Mouse (Mus musculus): ENCODE data around the gene Hmgb4.
A peak's percentile ranks its signal among the peaks of the same experiment; 100 is the strongest.

The Hmgb4 gene

GRCm38 (mm10) chr4:128260907-128261560 lies at the start of gene Hmgb4:
Gene Hmgb4, minus strand, starts transcription at chr4:128260957.
- no peak for DNase-seq (ENCODE audit: extremely low spot score)

- DNase-seq (ENCODE audit: extremely low spot score), result no peak
Measured at GRCm38 (mm10) chr4:128306011-128306410, 45.3 kb upstream of the Hmgb4 start.

GRCm38 (mm10) chr4:128304049-128304448 lies 43.3 kb upstream of the Hmgb4 start:
- DNase-seq (ENCODE audit: extremely low spot score), result no peak

- DNase-seq (ENCODE audit: extremely low spot score), result no peak
Measured at GRCm38 (mm10) chr4:128288095-128288494, 27.3 kb upstream of the Hmgb4 start.

DNA sequence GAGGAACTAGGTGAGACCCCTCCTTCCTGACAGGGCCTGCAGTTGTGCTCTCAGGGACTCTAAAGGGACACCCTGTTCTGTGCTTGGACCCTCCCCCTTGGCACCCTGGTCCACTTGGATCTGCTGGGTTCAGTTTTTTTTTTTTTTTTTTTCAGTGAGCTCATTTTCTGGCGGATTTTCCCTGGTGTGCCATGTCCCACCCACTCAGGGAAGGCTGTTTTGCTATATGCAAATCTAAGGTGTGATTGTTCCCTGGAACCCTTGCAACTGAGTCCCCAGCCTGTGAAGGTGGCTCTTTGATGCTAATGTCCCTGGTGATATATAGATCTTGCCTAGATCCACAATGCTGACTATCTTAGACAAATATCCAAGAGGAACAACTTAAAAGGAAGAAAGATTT lies 24.3 kb upstream of the Hmgb4 start:
- no peak for DNase-seq (ENCODE audit: extremely low spot score)

DNA sequence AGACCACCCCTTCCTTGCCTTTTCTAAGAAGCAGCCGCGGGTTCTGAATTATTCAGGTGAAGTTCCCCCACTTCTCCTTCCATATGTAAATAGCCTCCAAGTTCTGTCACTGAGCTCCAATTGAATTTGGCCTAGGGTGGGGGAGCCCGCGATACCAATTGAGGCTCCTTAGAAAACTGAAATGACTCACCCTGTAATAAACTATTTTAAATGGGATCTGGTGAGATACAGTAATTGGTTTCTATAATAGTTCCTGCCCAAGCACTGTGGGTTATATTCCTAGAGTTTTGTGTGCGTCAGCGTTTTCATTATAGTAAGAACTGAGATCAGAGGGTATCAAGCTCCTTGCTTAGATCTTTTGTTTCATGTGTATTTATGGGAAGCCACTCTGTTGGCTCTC lies 14.8 kb upstream of the Hmgb4 start:
- no peak for DNase-seq (ENCODE audit: extremely low spot score)

DNA sequence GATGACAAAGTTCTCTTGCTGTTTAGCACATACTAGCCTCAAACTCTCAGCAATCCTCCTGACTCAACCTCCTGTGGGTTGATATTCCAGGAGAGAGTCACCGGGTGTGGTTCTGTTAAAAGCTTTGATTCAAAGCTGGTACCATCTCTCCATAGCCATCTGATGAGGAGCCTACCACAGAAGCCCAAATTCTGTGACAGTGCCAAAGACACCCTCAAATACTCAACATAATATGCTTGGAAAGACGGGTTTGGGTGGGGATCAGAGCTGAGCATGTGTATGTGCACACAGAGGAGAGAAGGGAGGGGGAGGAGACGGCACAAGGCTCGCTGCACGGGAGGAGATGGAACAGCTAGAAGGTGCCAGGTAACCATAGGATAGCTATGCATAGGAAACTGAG lies 14.4 kb upstream of the Hmgb4 start:
- no peak for DNase-seq (ENCODE audit: extremely low spot score)

GRCm38 (mm10) chr4:128273146-128273545 lies 12.4 kb upstream of the Hmgb4 start:
- DNase-seq (ENCODE audit: extremely low spot score), result no peak

- DNase-seq (ENCODE audit: extremely low spot score), result no peak
Measured at GRCm38 (mm10) chr4:128272501-128272900, 11.7 kb upstream of the Hmgb4 start.

GRCm38 (mm10) chr4:128270931-128271330 lies 10.2 kb upstream of the Hmgb4 start:
- no peak for DNase-seq (ENCODE audit: extremely low spot score)

DNA sequence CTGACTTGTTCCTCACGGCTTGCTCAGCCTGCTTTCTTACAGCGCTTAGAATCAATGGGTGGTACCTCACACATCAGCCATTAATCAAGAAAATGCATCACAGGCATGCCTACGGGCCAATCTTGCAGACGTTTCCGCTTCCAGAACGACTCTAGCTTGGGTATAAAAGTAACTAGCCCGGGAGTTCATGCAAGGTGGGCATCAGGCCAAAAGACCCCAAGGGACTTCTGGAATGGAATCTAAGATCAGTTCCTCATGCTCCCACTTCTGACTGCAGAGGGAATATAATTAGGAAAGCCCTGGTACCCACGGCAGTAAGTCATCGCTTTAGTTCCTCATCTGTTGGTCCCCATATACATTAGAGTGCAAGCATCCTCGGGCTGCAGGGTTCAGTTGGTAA lies 9.4 kb upstream of the Hmgb4 start:
- no peak for DNase-seq (ENCODE audit: extremely low spot score)

DNA sequence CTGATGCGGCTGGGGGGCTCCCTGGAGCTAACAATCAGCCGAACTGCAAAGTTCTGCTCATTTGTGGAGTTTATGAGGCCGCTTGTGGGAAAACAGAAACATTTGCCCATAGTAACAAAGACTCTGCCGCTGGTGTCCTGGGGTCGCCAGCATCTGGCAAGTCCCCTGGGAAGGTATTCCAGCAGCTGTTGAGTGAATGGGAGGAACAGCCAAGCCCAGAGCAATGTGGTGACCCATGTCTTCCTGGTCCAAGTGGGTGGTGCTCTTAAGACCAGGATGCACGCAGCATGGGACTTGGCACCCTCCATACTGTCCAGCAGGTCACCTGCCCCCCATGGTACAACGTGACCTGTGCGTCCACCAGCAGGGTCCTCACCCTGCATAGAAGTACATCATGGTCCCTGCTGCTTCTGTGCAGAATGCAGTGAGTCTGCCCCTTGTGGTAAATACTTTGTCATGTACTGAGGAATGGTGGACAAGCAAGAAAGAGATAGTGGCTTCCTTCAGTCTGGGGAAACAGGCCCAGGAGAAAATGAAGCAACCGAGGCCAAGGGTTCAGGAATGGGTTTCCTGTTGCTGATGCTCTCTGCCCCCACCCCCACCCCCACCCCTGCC lies 8.6 kb upstream of the Hmgb4 start:
- DNase-seq (ENCODE audit: extremely low spot score), result no peak

GRCm38 (mm10) chr4:128265341-128265740 lies 4.6 kb upstream of the Hmgb4 start:
- DNase-seq (ENCODE audit: extremely low spot score), result no peak

- no peak for DNase-seq (ENCODE audit: extremely low spot score)
Measured at GRCm38 (mm10) chr4:128264491-128264890, 3.7 kb upstream of the Hmgb4 start.

DNA sequence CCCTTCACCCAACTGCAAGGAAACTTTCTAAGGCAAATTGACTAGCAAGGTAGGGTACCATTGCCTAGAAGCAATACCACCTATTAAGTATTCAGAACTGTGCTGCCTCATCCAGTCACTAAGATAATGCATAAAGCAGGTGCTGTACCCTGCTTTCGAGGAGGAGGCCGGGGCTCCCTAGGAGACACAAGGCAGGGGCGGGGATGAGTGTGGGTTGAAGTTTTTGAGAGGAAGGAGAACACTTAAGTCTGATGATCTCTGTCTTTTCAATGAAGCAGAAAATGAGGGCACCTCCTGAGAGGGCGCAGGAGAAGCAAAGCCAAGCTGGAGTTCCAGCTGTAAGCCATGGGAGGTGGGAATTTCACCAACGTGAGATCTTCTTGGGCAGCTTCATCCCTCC lies 1.5 kb downstream of the Hmgb4 start:
- no peak for DNase-seq (ENCODE audit: extremely low spot score)

- DNase-seq (ENCODE audit: extremely low spot score), result peak; percentile 51
Measured at GRCm38 (mm10) chr4:128248676-128249075, 12.1 kb downstream of the Hmgb4 start.

DNA sequence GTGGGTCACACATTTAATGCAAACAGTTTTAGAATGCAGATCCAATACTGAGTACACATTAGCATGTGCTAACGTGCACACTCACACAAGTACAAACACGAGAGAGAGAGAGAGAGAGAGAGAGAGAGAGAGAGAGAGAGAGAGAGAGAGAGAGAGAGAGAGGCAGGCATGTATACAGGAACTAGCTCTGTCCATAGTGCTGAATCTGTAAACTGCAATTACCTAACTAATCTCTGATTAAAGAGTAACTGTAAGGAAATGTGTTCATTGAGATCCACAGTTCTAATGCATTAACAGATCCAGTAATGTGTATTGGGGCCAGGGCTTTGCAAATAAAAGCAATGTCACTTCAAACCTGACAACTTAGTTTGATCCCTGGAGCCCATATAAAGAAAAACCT lies 15.6 kb downstream of the Hmgb4 start:
- DNase-seq (ENCODE audit: extremely low spot score), result no peak

DNA sequence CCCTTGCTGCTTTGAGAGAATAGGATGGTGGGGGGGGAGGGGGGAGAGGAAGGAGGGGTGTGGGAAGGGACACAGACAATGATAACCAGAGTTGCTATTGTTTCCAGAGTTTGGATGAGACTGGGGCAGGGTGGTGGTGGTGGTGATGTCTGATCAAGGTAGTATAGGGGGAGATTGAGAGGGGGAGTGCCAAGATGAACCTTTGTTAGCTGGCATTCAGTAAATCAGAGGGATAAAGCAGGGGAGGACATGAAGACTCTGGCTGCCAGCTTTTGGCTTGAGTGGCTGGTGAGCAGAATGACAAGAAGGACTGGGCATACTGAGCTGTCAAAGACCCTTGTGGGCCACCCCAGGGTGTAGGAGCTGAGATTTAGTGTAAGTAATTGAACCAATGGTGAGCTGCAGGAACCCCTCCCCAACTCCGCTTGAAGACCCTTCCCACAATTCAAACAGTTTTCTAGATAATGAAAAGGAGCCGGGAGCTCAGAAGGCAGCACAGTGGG lies 18.9 kb downstream of the Hmgb4 start:
- DNase-seq (ENCODE audit: extremely low spot score), result no peak

DNA sequence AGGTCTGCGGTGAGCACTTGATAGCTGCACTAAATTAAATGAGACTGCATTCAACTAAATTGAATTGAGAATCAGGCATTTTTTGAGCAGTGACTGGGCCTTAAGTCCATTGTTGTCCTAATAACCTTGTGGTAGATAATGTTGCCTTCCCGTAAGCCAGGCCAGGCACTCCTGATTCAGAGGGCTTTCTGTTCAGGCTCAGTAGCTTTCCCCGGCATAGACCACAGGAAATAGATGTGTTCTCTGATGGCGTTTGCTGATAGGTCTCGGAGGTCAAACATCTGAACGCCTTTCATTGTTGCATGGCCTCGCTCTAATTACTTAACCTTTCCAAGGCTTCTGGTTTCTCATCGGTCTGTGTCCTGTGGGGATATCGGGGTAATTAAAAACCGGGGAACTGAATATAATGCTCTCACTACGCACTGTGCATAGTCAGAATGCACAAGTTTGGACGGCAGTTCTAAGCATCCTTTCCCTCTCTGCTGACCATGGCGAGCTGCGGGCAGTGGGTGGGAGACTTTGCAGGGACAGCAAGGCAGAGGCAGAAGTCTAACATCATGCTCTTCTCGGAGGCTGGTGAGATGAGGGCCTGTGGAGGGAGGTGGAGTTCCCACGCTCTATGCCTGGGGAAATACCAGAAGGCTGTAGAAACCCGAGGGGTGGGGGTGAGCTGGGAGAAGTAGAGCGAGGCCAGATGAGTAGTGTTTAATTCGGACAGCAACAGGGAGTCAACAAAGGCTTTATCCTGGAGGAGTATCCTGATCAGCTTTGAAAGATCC lies 19.5 kb downstream of the Hmgb4 start:
- DNase-seq (ENCODE audit: extremely low spot score), result peak; percentile 28

GRCm38 (mm10) chr4:128239113-128239512 lies 21.6 kb downstream of the Hmgb4 start:
- no peak for DNase-seq (ENCODE audit: extremely low spot score)

- no peak for DNase-seq (ENCODE audit: extremely low spot score)
Measured at GRCm38 (mm10) chr4:128233458-128233857, 27.3 kb downstream of the Hmgb4 start.

DNA sequence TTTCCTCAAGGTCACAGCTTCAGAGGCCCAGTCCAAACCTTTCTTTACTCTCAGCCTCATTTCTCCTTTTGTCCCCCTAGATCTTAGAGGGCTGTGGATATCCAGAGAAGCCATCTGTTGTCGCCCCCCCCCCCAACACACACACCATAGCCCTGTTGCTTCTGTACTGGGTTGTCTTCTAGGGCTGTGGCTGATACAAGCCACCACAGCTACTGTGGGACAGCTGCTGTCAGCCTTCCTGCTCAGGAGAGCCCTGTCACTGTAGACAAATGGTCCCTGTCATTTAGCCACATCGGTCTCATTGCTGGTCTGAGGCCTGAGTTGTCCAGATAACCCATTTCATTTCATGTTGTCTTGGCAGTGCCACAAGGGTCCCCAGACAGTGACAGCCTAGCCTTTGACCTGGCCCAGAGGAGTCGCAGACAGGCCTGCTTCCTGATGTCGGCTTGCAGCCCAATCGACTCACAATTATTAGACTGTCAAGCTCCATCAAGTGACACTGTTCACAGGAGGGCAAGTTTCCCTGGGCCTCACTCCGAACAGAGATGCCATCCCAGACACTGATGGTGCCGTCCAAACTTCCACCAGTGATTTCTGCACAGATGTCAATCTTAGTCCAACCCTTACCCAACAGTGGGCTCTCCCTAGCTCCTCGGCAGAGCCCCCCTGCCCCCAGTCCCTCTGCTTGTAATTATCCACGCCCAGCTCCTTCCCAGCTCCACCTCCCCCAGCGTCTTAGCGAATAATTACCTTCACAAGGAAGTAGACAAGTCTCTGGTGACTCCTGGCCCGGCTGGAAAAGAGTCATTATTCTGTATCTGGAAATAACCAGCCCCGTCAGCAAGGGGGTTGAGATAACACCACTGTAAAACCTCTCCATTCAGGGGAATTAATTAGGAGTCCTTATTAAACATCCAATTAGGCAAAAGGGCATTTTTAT lies 33.1 kb downstream of the Hmgb4 start:
- peak; percentile 12 for DNase-seq (ENCODE audit: extremely low spot score)
